Mouse (Mus musculus) neural tube, embryonic 11.5 days (tissue): Measurements from ENCODE around the gene Akap11. TPM values are rescaled to one million over a fixed set of nuclear protein-coding genes. Genes with fewer than 3 reads are reported as not detected.

ENCODE experiments used
- ATAC-seq: fragments of 200-750 bp; cut with Nextera tagmentation; 2 replicates; pipeline ENCODE4 v1.8.0; 2017; ENCODE audit warnings: moderate number of reproducible peaks, mild to moderate bottlenecking, moderate TSS enrichment, moderate library complexity; ENCODE audit not compliant: insufficient read depth, low FRiP score, low TSS enrichment
- DNase-seq: peaks from one replicate; pipeline ENCODE4 v3.0.0-alpha.2; 2015; ENCODE audit warnings: low spot score
- H3K27ac ChIP-seq: fragments of 300-500 bp; sonication (generic); 2 replicates; pipeline ENCODE4 v1.5.1; 2014; ENCODE audit warnings: low read depth, mild to moderate bottlenecking, low read length
- H3K27me3 ChIP-seq: fragments of 300-500 bp; sonication (generic); 2 replicates; pipeline ENCODE4 v1.6.1; 2014; ENCODE audit warnings: mild to moderate bottlenecking, low read length, mixed read lengths; ENCODE audit not compliant: control insufficient read depth, insufficient read depth
- H3K36me3 ChIP-seq: fragments of 300-500 bp; sonication (generic); 2 replicates; pipeline ENCODE4 v1.6.1; 2014; ENCODE audit warnings: mild to moderate bottlenecking, low read length, moderate library complexity, mixed read lengths; ENCODE audit not compliant: control insufficient read depth, insufficient read depth
- H3K4me1 ChIP-seq: fragments of 300-500 bp; sonication (generic); 2 replicates; pipeline ENCODE4 v1.6.1; 2014; ENCODE audit warnings: low read length, mixed read lengths; ENCODE audit not compliant: control insufficient read depth, insufficient read depth
- H3K4me2 ChIP-seq: fragments of 300-500 bp; sonication (generic); 2 replicates; pipeline ENCODE4 v1.6.1; 2014; ENCODE audit warnings: low read depth, mild to moderate bottlenecking, moderate library complexity
- H3K4me3 ChIP-seq: fragments of 300-500 bp; sonication (generic); 2 replicates; pipeline ENCODE4 v1.5.1; 2014; ENCODE audit warnings: low read depth, low read length
- H3K9ac ChIP-seq: fragments of 300-500 bp; sonication (generic); 2 replicates; pipeline ENCODE4 v1.6.1; 2014; ENCODE audit warnings: mild to moderate bottlenecking, low read length
- H3K9me3 ChIP-seq: fragments of 300-500 bp; sonication (generic); 2 replicates; pipeline ENCODE4 v1.6.1; 2016; ENCODE audit warnings: low read length; ENCODE audit not compliant: control insufficient read depth
- whole genome bisulfite sequencing: fragments of 180-500 bp; shearing (Covaris S2); extraction: QIAGEN DNeasy Blood & Tissue Kit; methylation state at CpG from one replicate; pipeline ENCODE4 v1.1.7; 2014; 5-methylcytosine and 5-hydroxymethylcytosine counted together
- polyA plus RNA-seq: library from polyadenylated mRNA; unstranded; fragments of >200 nt; fragmentation: Nextera tagmentation; extraction: Ambion mirVana; gene quantifications from 2 replicates; pipeline ENCODE4 v1.2.1, GENCODE M21; 2014

Akap11 gene
- polyA plus RNA-seq, 1 experiment from 2014 or later, result 21.2 TPM

- 93% methylated on average over 3 of the region's 3 CpGs for WGBS
- H3K9me3 ChIP-seq, result no peaks in the 10 kb centered on the region
- no peak for ATAC-seq
- no peaks in the 10 kb centered on the region for H3K36me3 ChIP-seq
- H3K4me2 ChIP-seq, result no peak overlapping the region
- H3K27me3 ChIP-seq, result no peaks in the 10 kb centered on the region
- no peaks in the 10 kb centered on the region for H3K4me1 ChIP-seq
- no peak for DNase-seq
- H3K4me3 ChIP-seq, result no peak overlapping the region
- H3K27ac ChIP-seq, result no peak overlapping the region
- no peak overlapping the region for H3K9ac ChIP-seq
Observed at GRCm38 (mm10) chr14:78474058-78474457, 62.5 kb downstream of the Akap11 start.

DNA sequence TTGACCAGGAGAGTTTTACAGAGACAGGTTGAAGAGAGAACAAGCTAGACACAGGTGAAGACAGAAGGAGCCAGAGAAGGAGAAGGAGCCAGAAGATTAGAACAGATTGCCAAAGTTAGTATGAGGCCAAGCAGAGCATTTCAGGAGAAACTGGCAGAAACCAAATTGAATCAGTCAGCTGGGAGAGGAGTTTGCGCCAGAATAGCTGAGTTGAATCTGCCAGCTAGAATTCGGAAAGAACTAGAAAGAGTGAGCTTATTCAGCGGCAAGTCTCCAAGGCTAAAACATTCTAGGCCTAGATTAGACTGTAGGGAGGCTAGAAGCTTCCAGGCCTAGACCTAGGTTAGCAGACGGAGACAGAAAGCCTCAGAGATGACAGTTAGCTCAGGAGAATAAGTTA, 65.9 kb downstream of the Akap11 start:
- 93% methylated on average over 4 of the region's 4 CpGs for WGBS
- no peak overlapping the region for H3K4me3 ChIP-seq
- H3K9ac ChIP-seq, result no peak overlapping the region
- no peak for DNase-seq
- H3K4me2 ChIP-seq, result no peak overlapping the region
- no peak overlapping the region for H3K27ac ChIP-seq
- H3K27me3 ChIP-seq, result no peaks in the 10 kb centered on the region
- H3K36me3 ChIP-seq, result no peaks in the 10 kb centered on the region
- ATAC-seq, result no peak
- H3K4me1 ChIP-seq, result no peaks in the 10 kb centered on the region
- no peaks in the 10 kb centered on the region for H3K9me3 ChIP-seq

GRCm38 (mm10) chr14:78468991-78469390, 67.6 kb downstream of the Akap11 start:
- Histone ChIP-seq H3K27me3 (no peaks in the 10 kb centered on the region), H3K4me1 (no peaks in the 10 kb centered on the region), H3K9me3 (no peaks in the 10 kb centered on the region), H3K9ac (no peak overlapping the region), H3K36me3 (no peaks in the 10 kb centered on the region), H3K4me2 (no peak overlapping the region), H3K4me3 (no peak overlapping the region), H3K27ac (no peak overlapping the region)
- 77% methylated on average over 7 of the region's 7 CpGs for WGBS
- DNase-seq (no peak), ATAC-seq (no peak)

DNA sequence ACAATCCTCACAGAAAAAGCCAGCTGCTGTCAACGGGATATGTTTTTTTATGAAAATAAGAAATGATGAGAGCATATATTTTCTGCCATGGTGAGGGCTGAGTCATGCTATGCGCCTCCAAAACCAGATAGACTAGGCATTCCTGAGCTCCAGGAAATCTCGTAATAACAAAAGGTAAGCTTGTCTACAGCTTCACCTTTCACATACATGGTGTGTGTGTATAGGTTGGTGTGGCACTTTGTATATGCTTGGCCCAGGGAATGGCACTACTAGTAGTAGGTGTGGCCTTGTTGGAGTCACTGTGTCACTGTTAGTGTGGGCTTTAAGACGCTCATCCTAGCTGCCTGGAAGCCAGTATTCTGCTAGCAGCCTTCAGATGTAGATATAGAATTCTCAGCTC, 68.6 kb downstream of the Akap11 start:
- no peaks in the 10 kb centered on the region for H3K4me1 ChIP-seq
- WGBS, result 93% methylated on average over 4 of the region's 4 CpGs

DNA sequence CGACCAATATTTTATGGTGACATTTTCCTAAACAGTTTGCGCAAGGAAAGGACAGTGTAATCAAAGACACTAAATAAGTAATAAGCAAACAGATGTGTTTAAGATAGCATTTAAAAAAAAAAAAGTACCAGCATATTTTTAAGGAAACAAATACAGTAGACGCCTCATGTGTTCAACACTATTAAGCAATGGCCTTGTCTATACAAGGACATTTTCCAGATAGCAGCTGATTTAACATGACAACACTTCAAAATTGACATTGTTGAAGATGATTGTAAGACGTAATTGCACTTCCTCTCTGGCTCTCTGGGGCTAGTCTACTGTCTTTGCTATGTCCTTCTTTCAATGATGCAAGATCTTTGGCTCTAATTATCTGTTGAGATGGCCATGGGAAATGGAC, 72.3 kb downstream of the Akap11 start:
- DNase-seq, result no peak
- no peak overlapping the region for H3K9ac ChIP-seq
- no peak overlapping the region for H3K4me3 ChIP-seq
- no peak overlapping the region for H3K27ac ChIP-seq
- H3K36me3 ChIP-seq, result no peaks in the 10 kb centered on the region
- ATAC-seq, result no peak
- 89% methylated on average over 4 of the region's 4 CpGs for WGBS
- H3K9me3 ChIP-seq, result no peaks in the 10 kb centered on the region
- H3K4me2 ChIP-seq, result no peak overlapping the region
- no peaks in the 10 kb centered on the region for H3K4me1 ChIP-seq
- H3K27me3 ChIP-seq, result no peaks in the 10 kb centered on the region

More for the DNA sequence above, 68.6 kb downstream of the Akap11 start:
- H3K36me3 ChIP-seq, result no peaks in the 10 kb centered on the region
- H3K9ac ChIP-seq, result no peak overlapping the region
- no peak overlapping the region for H3K4me2 ChIP-seq
- H3K27me3 ChIP-seq, result no peaks in the 10 kb centered on the region
- no peak overlapping the region for H3K27ac ChIP-seq
- no peaks in the 10 kb centered on the region for H3K9me3 ChIP-seq
- no peak overlapping the region for H3K4me3 ChIP-seq
- DNase-seq (no peak), ATAC-seq (no peak)

DNA sequence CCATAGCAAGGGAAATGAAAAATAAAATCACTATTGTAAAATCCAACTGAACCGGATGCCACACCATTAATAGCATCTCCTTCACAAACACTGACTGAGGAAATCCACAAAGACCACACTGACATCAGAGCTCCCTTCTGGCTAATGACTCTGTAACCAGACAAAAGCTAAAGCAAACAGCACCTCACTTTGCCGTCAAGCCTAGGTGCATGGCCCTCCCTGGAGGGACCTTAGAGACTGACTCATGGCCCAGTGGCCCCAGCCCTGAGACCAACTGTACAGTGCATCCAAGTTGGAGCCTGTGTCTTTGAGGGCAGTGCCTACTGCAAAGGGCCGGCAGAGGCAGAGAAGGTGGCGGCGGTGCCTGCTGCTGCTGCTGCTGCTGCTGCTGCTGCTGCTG, 77.5 kb downstream of the Akap11 start:
- Histone ChIP-seq H3K27me3 (no peaks in the 10 kb centered on the region), H3K4me1 (no peaks in the 10 kb centered on the region), H3K36me3 (no peaks in the 10 kb centered on the region), H3K4me3 (no peak overlapping the region), H3K4me2 (no peak overlapping the region), H3K9ac (no peak overlapping the region), H3K9me3 (no peaks in the 10 kb centered on the region), H3K27ac (no peak overlapping the region)
- DNase-seq (no peak), ATAC-seq (no peak)
- WGBS, result 58% methylated on average over 5 of the region's 5 CpGs

- Histone ChIP-seq H3K4me3 (no peak overlapping the region), H3K27me3 (no peaks in the 10 kb centered on the region), H3K36me3 (no peaks in the 10 kb centered on the region), H3K9me3 (no peaks in the 10 kb centered on the region), H3K4me1 (no peaks in the 10 kb centered on the region), H3K9ac (no peak overlapping the region), H3K4me2 (no peak overlapping the region), H3K27ac (no peak overlapping the region)
- WGBS, result 72% methylated on average over 5 of the region's 5 CpGs
- ATAC-seq (no peak), DNase-seq (no peak)
Observed at GRCm38 (mm10) chr14:78458705-78459104, 77.9 kb downstream of the Akap11 start.

DNA sequence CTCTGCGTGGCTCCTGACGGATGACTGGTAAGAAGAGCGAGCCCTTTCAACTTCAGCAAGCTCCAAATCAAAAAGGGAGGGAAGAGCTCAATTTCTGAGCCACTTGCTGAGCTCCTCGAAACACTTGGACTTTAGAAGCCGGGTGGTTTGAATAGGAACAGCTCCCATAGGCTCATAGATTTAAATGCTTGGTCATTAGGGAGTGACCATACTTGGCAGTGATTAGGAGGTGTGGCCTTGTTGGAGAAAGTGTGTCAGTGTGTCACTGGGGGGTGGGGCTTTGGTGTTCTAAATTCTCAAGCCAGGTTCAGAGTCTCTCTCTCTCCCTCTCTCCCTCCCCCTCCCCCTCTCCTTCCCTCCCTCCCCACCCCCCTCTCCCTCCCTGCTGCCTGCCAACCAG, 81.6 kb downstream of the Akap11 start:
- Histone ChIP-seq H3K27me3 (no peaks in the 10 kb centered on the region), H3K9ac (no peak overlapping the region), H3K9me3 (no peaks in the 10 kb centered on the region), H3K36me3 (no peaks in the 10 kb centered on the region), H3K27ac (no peak overlapping the region), H3K4me1 (no peaks in the 10 kb centered on the region), H3K4me2 (no peak overlapping the region), H3K4me3 (no peak overlapping the region)
- 81% methylated on average over 5 of the region's 5 CpGs for WGBS
- ATAC-seq, result no peak
- DNase-seq, result no peak

GRCm38 (mm10) chr14:78448807-78449406, 87.7 kb downstream of the Akap11 start:
- no peaks in the 10 kb centered on the region for H3K27me3 ChIP-seq
- 83% methylated on average over 11 of the region's 11 CpGs for WGBS
- no peak overlapping the region for H3K4me3 ChIP-seq
- H3K9ac ChIP-seq, result no peak overlapping the region
- no peaks in the 10 kb centered on the region for H3K4me1 ChIP-seq
- no peak for ATAC-seq
- H3K4me2 ChIP-seq, result no peak overlapping the region
- H3K36me3 ChIP-seq, result no peaks in the 10 kb centered on the region
- no peak for DNase-seq
- no peaks in the 10 kb centered on the region for H3K9me3 ChIP-seq
- no peak overlapping the region for H3K27ac ChIP-seq
